Comparison of ENCODE assay signal across 18 mouse cellular contexts in the genomic region with DNA sequence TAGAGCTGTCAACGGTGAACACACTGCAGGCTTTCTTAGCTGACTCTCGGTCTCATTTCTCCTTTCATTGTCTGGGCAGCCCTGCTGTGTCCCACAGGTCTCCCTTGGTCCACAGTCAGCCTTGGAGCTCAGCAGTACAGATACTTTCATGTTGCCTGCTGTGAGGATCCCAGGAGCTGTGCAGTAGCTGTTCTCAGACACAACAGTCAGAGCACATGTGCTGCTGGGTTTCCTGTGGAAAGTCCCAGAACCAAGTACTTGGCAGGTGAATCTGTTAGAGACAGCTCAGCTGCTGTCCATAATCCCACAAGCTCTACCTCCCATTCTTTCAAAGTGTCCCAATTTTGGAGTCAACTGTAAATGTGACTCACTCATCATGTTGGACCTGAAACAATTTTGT.
"Had no signal": no experiment of that assay in that cellular context is flagged by ENCODE, and none has a peak within 500 bp of the region (broad histone marks: within the 10 kb centered on the region; RNA-seq: fewer than 3 reads in every experiment).

No protein-coding gene starts in this region.

- H3K27ac ChIP-seq: liver, embryonic 15.5 days; lung, embryonic 15.5 days; macrophage; midbrain, embryonic 12.5 days; neural tube, embryonic 12.5 days; stomach, embryonic 15.5 days; stomach, postnatal 0 days had no signal

- H3K4me1 ChIP-seq: liver, embryonic 15.5 days; lung, embryonic 15.5 days; megakaryocyte, embryonic 14.5 days; stomach, embryonic 15.5 days had no signal

- ATAC-seq: liver, postnatal 0 days; lung, postnatal 0 days had no signal

- H3K4me2 ChIP-seq: liver, embryonic 15.5 days; lung, embryonic 15.5 days; midbrain, embryonic 12.5 days; neural tube, embryonic 12.5 days; stomach, embryonic 15.5 days had no signal

- H3K9me3 ChIP-seq: liver, embryonic 15.5 days; lung, embryonic 15.5 days; midbrain, embryonic 12.5 days; neural tube, embryonic 12.5 days; stomach, embryonic 15.5 days had no signal

- H3K36me3 ChIP-seq: liver, embryonic 15.5 days; lung, embryonic 15.5 days; midbrain, embryonic 12.5 days; neural tube, embryonic 12.5 days; stomach, embryonic 15.5 days had no signal

- H3K4me3 ChIP-seq: liver, embryonic 15.5 days; lung, embryonic 15.5 days; megakaryocyte, embryonic 14.5 days; midbrain, embryonic 12.5 days; neural tube, embryonic 12.5 days; stomach, embryonic 15.5 days had no signal

- H3K27me3 ChIP-seq: liver, embryonic 15.5 days; lung, embryonic 15.5 days; megakaryocyte, embryonic 14.5 days; neural tube, embryonic 12.5 days; stomach, embryonic 15.5 days had no signal

- H3K9ac ChIP-seq: liver, embryonic 15.5 days; liver, postnatal 0 days; lung, embryonic 15.5 days; midbrain, embryonic 12.5 days; neural tube, embryonic 12.5 days; stomach, embryonic 15.5 days had no signal

- DNase-seq: liver, postnatal 0 days; lung, adult 2 months; lung, postnatal 14 days; lung, postnatal 36 days; midbrain, embryonic 14.5 days; right cerebral cortex, postnatal 14 days; thymus, adult 2 months; thymus, postnatal 25 days; thymus, postnatal 4 days had no signal
